Mouse (Mus musculus) kidney, postnatal 0 days (tissue): ENCODE measurements at regions not wholly inside any gene's neighbourhood (a gene's known extent, or its start where the extent isn't known, plus 50 kb on each side); places are given as distances from the start of the nearest gene placed in this dataset.

Experiments
- ATAC-seq: fragments of 200-750 bp; cut with Nextera tagmentation; replicated peaks from 2 replicates; pipeline ENCODE4 v1.8.0; 2017; ENCODE audit warnings: low read depth, moderate number of reproducible peaks, moderate TSS enrichment, moderate library complexity; ENCODE audit not compliant: low FRiP score
- DNase-seq: peaks from one replicate; pipeline ENCODE4 v3.0.0-alpha.2; 2016; ENCODE audit warnings: low spot score
- H3K27ac ChIP-seq: fragments of 300-500 bp; sonication (generic); 2 replicates; pipeline ENCODE4 v1.5.1; 2014; ENCODE audit warnings: mild to moderate bottlenecking
- H3K27me3 ChIP-seq: fragments of 300-500 bp; sonication (generic); 2 replicates; pipeline ENCODE4 v1.6.1; 2014; ENCODE audit warnings: low read length, mixed read lengths; ENCODE audit not compliant: insufficient read depth
- H3K36me3 ChIP-seq: fragments of 300-500 bp; sonication (generic); 2 replicates; pipeline ENCODE4 v1.6.1; 2014; ENCODE audit warnings: low read length, mixed read lengths; ENCODE audit not compliant: insufficient read depth
- H3K4me1 ChIP-seq: fragments of 300-500 bp; sonication (generic); replicated peaks from 2 replicates; pipeline ENCODE4 v1.6.1; 2014; ENCODE audit warnings: antibody characterized with exemption, low read length, mixed read lengths; ENCODE audit not compliant: insufficient read depth
- H3K4me2 ChIP-seq: fragments of 300-500 bp; sonication (generic); 2 replicates; pipeline ENCODE4 v1.6.1; 2014; ENCODE audit warnings: mild to moderate bottlenecking, low read length, moderate library complexity, mixed read lengths
- H3K4me3 ChIP-seq: fragments of 300-500 bp; sonication (generic); replicated peaks from 2 replicates; pipeline ENCODE4 v1.5.1; 2014; ENCODE audit warnings: low read depth, low read length
- H3K9ac ChIP-seq: fragments of 300-500 bp; sonication (generic); 2 replicates; pipeline ENCODE4 v1.6.1; 2014; ENCODE audit warnings: low read depth, low read length
- H3K9me3 ChIP-seq: fragments of 300-500 bp; sonication (generic); replicated peaks from 2 replicates; pipeline ENCODE4 v1.6.1; 2016; ENCODE audit warnings: low read length, inconsistent platforms, mixed read lengths
- CTCF ChIP-seq: IDR thresholded peaks from 2 replicates; pipeline ENCODE4 v1.5.1; 2016; ENCODE audit warnings: antibody characterized with exemption, low read depth, mild to moderate bottlenecking, moderate library complexity
- WGBS: fragments of 180-500 bp; shearing (Covaris S2); extraction: QIAGEN DNeasy Blood & Tissue Kit; methylation state at CpG from one replicate; pipeline ENCODE4 v1.1.7; 2014; 5-methylcytosine and 5-hydroxymethylcytosine counted together

- Histone ChIP-seq H3K4me3 (no peak overlapping the region), H3K27ac (no peak overlapping the region), H3K9me3 (no peaks in the 10 kb centered on the region), H3K4me2 (no peak overlapping the region), H3K27me3 (no peaks in the 10 kb centered on the region), H3K36me3 (no peaks in the 10 kb centered on the region), H3K4me1 (no peaks in the 10 kb centered on the region), H3K9ac (no peak overlapping the region)
- 62% methylated on average over 2 of the region's 2 CpGs for WGBS
- ATAC-seq (no peak), DNase-seq (no peak)
- no peak for TF ChIP-seq CTCF
These were observed 269.8 kb upstream of the Chrm3 start for GRCm38 (mm10) chr13:10630467-10630866.

GRCm38 (mm10) chr13:10619661-10620060 is 259.0 kb upstream of the Chrm3 start:
- Histone ChIP-seq H3K36me3 (no peaks in the 10 kb centered on the region), H3K4me3 (no peak overlapping the region), H3K9ac (no peak overlapping the region), H3K27me3 (no peaks in the 10 kb centered on the region), H3K4me2 (no peak overlapping the region), H3K9me3 (no peaks in the 10 kb centered on the region), H3K27ac (no peak overlapping the region), H3K4me1 (no peaks in the 10 kb centered on the region)
- DNase-seq (no peak), ATAC-seq (no peak)
- TF ChIP-seq CTCF, result no peak

GRCm38 (mm10) chr13:10618421-10618954 is 257.8 kb upstream of the Chrm3 start:
- no peak for TF ChIP-seq CTCF
- H3K27me3 ChIP-seq, result no peaks in the 10 kb centered on the region

GRCm38 (mm10) chr13:10574951-10575350 is 214.3 kb upstream of the Chrm3 start:
- Histone ChIP-seq H3K4me1 (no peaks in the 10 kb centered on the region), H3K36me3 (no peaks in the 10 kb centered on the region), H3K27me3 (no peaks in the 10 kb centered on the region), H3K27ac (no peak overlapping the region), H3K9me3 (no peaks in the 10 kb centered on the region), H3K9ac (no peak overlapping the region), H3K4me3 (no peak overlapping the region), H3K4me2 (no peak overlapping the region)
- ATAC-seq (no peak), DNase-seq (no peak)
- TF ChIP-seq CTCF, result no peak
- 94% methylated on average over 5 of the region's 5 CpGs for WGBS

More at GRCm38 (mm10) chr13:10618421-10618954, 257.8 kb upstream of the Chrm3 start:
- H3K9ac ChIP-seq, result no peak overlapping the region
- no peaks in the 10 kb centered on the region for H3K36me3 ChIP-seq
- H3K4me2 ChIP-seq, result no peak overlapping the region
- H3K9me3 ChIP-seq, result no peaks in the 10 kb centered on the region
- WGBS, result 72% methylated on average over 3 of the region's 3 CpGs
- H3K4me3 ChIP-seq, result no peak overlapping the region
- H3K4me1 ChIP-seq, result no peaks in the 10 kb centered on the region
- no peak for DNase-seq
- no peak overlapping the region for H3K27ac ChIP-seq
- no peak for ATAC-seq

- H3K36me3 ChIP-seq, result no peaks in the 10 kb centered on the region
- no peak for ATAC-seq
- no peaks in the 10 kb centered on the region for H3K4me1 ChIP-seq
- no peaks in the 10 kb centered on the region for H3K9me3 ChIP-seq
- no peak overlapping the region for H3K4me3 ChIP-seq
- WGBS, result 97% methylated on average over 1 of the region's 1 CpGs
- no peak for TF ChIP-seq CTCF
- H3K4me2 ChIP-seq, result no peak overlapping the region
- DNase-seq, result no peak
- H3K27ac ChIP-seq, result no peak overlapping the region
- no peaks in the 10 kb centered on the region for H3K27me3 ChIP-seq
- H3K9ac ChIP-seq, result no peak overlapping the region
These were observed 206.2 kb upstream of the Chrm3 start for GRCm38 (mm10) chr13:10566825-10567224.

- H3K4me1 ChIP-seq, result no peaks in the 10 kb centered on the region
- WGBS, result 77% methylated on average over 1 of the region's 1 CpGs
- no peak overlapping the region for H3K9ac ChIP-seq
These were observed 196.9 kb upstream of the Chrm3 start for GRCm38 (mm10) chr13:10557559-10557958.

GRCm38 (mm10) chr13:10554595-10554994 is 193.9 kb upstream of the Chrm3 start:
- Histone ChIP-seq H3K27me3 (no peaks in the 10 kb centered on the region), H3K36me3 (no peaks in the 10 kb centered on the region), H3K9me3 (no peaks in the 10 kb centered on the region), H3K4me2 (no peak overlapping the region), H3K4me3 (no peak overlapping the region), H3K9ac (no peak overlapping the region), H3K4me1 (no peaks in the 10 kb centered on the region), H3K27ac (no peak overlapping the region)
- no peak for DNase-seq
- no peak for TF ChIP-seq CTCF
- WGBS, result 77% methylated on average over 2 of the region's 2 CpGs
- ATAC-seq, result no peak

More at GRCm38 (mm10) chr13:10557559-10557958, 196.9 kb upstream of the Chrm3 start:
- DNase-seq (no peak), ATAC-seq (no peak)
- no peaks in the 10 kb centered on the region for H3K27me3 ChIP-seq
- H3K36me3 ChIP-seq, result no peaks in the 10 kb centered on the region
- H3K4me2 ChIP-seq, result no peak overlapping the region
- no peak for TF ChIP-seq CTCF
- H3K27ac ChIP-seq, result no peak overlapping the region
- no peaks in the 10 kb centered on the region for H3K9me3 ChIP-seq
- H3K4me3 ChIP-seq, result no peak overlapping the region
